Mouse (Mus musculus) lung, embryonic 16.5 days (tissue): ENCODE results near the gene Lrsam1. TPM values are rescaled to one million over a fixed set of nuclear protein-coding genes. Genes with fewer than 3 reads are reported as not detected.

Experiments used
- ATAC-seq: fragments of 200-750 bp; cut with Nextera tagmentation; 2 replicates; pipeline ENCODE4 v1.8.0; 2017; ENCODE audit warnings: low read depth, mild to moderate bottlenecking, moderate library complexity
- H3K27ac ChIP-seq: fragments of 300-500 bp; sonication (generic); 2 replicates; pipeline ENCODE4 v1.5.1; 2014; ENCODE audit warnings: mild to moderate bottlenecking, control low read depth, low read length
- H3K27me3 ChIP-seq: fragments of 300-500 bp; sonication (generic); 2 replicates; pipeline ENCODE4 v1.6.1; 2014; ENCODE audit warnings: low read depth, low read length, mixed read lengths; ENCODE audit not compliant: control insufficient read depth, insufficient read depth
- H3K36me3 ChIP-seq: fragments of 300-500 bp; sonication (generic); 2 replicates; pipeline ENCODE4 v1.6.1; 2014; ENCODE audit warnings: low read length; ENCODE audit not compliant: control insufficient read depth, insufficient read depth
- H3K4me1 ChIP-seq: fragments of 300-500 bp; sonication (generic); replicated peaks from 2 replicates; pipeline ENCODE4 v1.6.1; 2014; ENCODE audit warnings: low read length, mixed read lengths; ENCODE audit not compliant: control insufficient read depth, insufficient read depth
- H3K4me2 ChIP-seq: fragments of 300-500 bp; sonication (generic); 2 replicates; pipeline ENCODE4 v1.6.1; 2014; ENCODE audit warnings: low read depth, low read length, control low read depth
- H3K4me3 ChIP-seq: fragments of 300-500 bp; sonication (generic); 2 replicates; pipeline ENCODE4 v1.5.1; 2014; ENCODE audit warnings: mild to moderate bottlenecking, low read length, control low read depth
- H3K9ac ChIP-seq: fragments of 300-500 bp; sonication (generic); 2 replicates; pipeline ENCODE4 v1.6.1; 2014; ENCODE audit warnings: low read length, control low read depth
- H3K9me3 ChIP-seq: fragments of 300-500 bp; sonication (generic); 2 replicates; pipeline ENCODE4 v1.6.1; 2016; ENCODE audit warnings: low read length; ENCODE audit not compliant: control insufficient read depth
- WGBS: fragments of 180-500 bp; shearing (Covaris S2); extraction: QIAGEN DNeasy Blood & Tissue Kit; methylation state at CpG from one replicate; pipeline ENCODE4 v1.1.7; 2014; 5-methylcytosine and 5-hydroxymethylcytosine counted together
- polyA plus RNA-seq: library from polyadenylated mRNA; unstranded; fragments of >200 nt; fragmentation: Nextera tagmentation; extraction: Ambion mirVana; gene quantifications from 2 replicates; pipeline ENCODE4 v1.2.1, GENCODE M21; 2015

The Lrsam1 gene
- polyA plus RNA-seq, 1 experiment from 2014 or later = 10.6 TPM

DNA sequence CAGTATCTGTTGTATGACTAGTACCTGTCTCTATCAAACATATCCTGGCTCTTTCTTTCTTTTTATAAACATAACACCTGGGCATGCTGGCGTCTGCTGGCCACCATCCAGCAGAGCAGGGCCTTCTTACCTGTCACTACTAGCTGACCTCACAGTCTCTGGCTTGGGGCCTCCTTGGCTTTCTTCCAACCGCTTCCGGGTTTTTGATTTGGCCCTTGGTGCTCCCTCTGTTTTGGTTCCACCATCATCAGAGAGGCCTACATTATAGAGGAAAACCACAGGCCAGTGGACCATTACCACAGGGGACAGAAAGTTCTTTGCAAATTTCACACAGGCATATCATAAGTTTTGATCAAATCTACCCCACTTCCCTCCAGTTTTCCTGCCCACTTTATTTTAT lies 28.0 kb upstream of the Lrsam1 start:
- H3K27ac ChIP-seq = no peak overlapping the region
- H3K4me3 ChIP-seq = no peak overlapping the region
- ATAC-seq = no peak; the same call in 1 of the 2 replicates
- no peak overlapping the region for H3K4me2 ChIP-seq
- H3K9ac ChIP-seq = no peak overlapping the region
- no peaks in the 10 kb centered on the region for H3K27me3 ChIP-seq
- no peaks in the 10 kb centered on the region for H3K4me1 ChIP-seq
- WGBS = 44% methylated on average over 3 of the region's 3 CpGs
- H3K9me3 ChIP-seq = no peaks in the 10 kb centered on the region
- no peaks in the 10 kb centered on the region for H3K36me3 ChIP-seq

DNA sequence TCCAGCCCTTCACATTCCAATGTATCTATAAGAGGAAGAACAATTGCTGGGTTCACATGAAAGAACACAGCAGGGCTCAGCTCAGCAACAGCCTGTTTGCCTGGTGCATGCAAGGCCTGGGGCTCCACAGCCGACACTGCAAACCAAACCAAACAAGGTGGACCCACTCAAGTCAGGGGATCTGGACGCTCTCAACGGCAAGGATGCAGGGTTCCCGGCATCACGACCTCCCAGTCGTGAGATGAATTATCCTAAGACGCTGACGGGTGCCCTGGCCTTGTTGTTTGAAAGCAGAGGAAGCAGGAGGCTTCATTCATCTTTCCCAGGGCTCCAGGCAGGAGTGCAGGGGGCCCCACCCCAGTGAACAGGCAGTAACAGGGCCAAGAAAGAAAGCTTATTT lies 24.4 kb upstream of the Lrsam1 start:
- peaks cover 5% of the 10 kb centered on the region for H3K4me1 ChIP-seq
- WGBS = 35% methylated on average over 8 of the region's 8 CpGs
- no peak overlapping the region for H3K9ac ChIP-seq
- H3K9me3 ChIP-seq = no peaks in the 10 kb centered on the region
- no peak for ATAC-seq
- H3K27me3 ChIP-seq = no peaks in the 10 kb centered on the region
- no peak overlapping the region for H3K27ac ChIP-seq
- H3K4me2 ChIP-seq = no peak overlapping the region
- no peak overlapping the region for H3K4me3 ChIP-seq
- no peaks in the 10 kb centered on the region for H3K36me3 ChIP-seq

DNA sequence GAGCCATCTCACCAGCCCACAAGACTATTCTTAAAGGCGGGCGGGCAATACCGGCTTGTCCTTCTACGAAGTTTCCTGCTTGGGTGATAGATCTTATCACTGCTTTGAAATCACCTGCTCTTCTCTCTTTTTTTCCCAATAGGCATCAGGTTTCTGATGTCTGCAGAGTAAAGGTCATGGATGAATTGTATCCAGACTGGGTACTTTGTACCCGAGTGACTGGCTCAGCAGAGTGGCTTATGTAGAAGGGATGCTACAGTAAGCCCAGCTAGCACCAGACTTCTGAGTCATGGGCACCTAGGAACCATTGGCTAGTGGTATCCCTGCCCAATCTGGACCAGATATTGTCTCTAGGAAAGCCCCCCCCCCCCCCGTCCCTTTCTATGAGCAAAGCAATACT lies 22.2 kb upstream of the Lrsam1 start:
- H3K9ac ChIP-seq = no peak overlapping the region
- no peaks in the 10 kb centered on the region for H3K36me3 ChIP-seq
- WGBS = 41% methylated on average over 6 of the region's 6 CpGs
- H3K4me3 ChIP-seq = no peak overlapping the region
- no peak for ATAC-seq
- no peaks in the 10 kb centered on the region for H3K9me3 ChIP-seq
- peaks cover 7% of the 10 kb centered on the region for H3K4me1 ChIP-seq
- no peaks in the 10 kb centered on the region for H3K27me3 ChIP-seq
- no peak overlapping the region for H3K27ac ChIP-seq
- H3K4me2 ChIP-seq = no peak overlapping the region

DNA sequence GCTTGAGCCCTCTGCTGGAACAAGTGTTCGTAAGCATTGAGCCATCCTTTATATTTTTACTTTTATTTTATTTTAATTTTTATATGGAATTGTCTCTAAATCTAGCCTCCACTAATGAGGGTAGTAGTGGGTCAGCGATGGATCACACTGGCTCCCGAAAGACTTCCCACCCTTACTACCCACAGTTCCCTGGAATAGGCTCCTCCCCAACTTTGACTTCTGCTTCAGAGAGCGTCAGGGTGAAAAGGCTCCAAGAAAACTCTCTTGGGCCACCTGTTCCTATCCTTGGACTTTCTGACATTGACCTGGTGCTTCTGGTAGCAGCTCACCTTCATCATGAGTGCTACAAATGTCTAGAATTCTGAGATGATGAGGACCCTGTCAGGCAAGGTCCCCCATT lies 21.3 kb upstream of the Lrsam1 start:
- Histone ChIP-seq H3K9me3 (no peaks in the 10 kb centered on the region), H3K36me3 (no peaks in the 10 kb centered on the region), H3K4me3 (peak overlapping the region; percentile 85), H3K9ac (peak overlapping the region; percentile 44), H3K4me1 (peaks cover 7% of the 10 kb centered on the region), H3K27ac (no peak overlapping the region), H3K4me2 (peak overlapping the region; percentile 100), H3K27me3 (no peaks in the 10 kb centered on the region)
- ATAC-seq = no peak
- WGBS = 2% methylated on average over 4 of the region's 4 CpGs

DNA sequence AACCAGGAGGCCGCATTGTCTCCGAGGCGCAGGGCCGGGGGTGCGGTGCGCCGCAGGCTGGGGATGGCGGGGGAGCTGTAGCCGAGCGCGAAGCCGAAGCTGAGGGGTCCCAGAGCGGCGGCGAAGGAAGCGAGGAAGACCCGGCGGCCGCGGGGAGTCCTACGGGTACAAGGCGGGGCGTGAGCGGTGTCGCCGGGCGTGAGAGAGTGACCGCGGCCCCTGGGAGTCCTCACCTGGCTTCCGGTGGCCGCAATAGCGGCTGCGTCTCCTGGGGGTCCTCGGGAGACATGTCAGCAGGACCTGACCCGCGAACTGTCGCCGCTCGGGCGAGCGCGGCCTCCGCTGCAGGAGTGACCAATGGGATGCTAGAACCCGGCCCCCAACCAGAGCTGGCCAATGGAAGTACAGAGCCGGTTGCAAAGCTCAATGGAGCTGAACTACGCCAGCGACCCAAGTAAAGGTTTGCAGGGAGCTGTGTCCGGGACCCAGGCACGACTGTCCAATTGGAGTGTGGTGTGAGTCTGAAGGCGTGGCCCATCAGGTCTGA lies 20.4 kb upstream of the Lrsam1 start, which contains the start of gene Slc2a8:
Gene Slc2a8, minus strand, starts transcription at position 359 of the 547 bp plus-strand sequence.
- H3K27me3 ChIP-seq = no peaks in the 10 kb centered on the region
- H3K4me3 ChIP-seq = peak within 1 kb of the TSS; percentile 85
- peak within 1 kb of the TSS; percentile 88 for H3K9ac ChIP-seq
- peaks cover 7% of the 10 kb centered on the region for H3K4me1 ChIP-seq
- no peaks in the 10 kb centered on the region for H3K9me3 ChIP-seq
- WGBS = under 1% methylated on average over 43 of the region's 50 CpGs
- ATAC-seq = peak; percentile 100
- H3K36me3 ChIP-seq = no peaks in the 10 kb centered on the region
- H3K27ac ChIP-seq = peak within 1 kb of the TSS; percentile 54; the same call in 1 of the 2 replicates
- peak within 1 kb of the TSS; percentile 100 for H3K4me2 ChIP-seq

DNA sequence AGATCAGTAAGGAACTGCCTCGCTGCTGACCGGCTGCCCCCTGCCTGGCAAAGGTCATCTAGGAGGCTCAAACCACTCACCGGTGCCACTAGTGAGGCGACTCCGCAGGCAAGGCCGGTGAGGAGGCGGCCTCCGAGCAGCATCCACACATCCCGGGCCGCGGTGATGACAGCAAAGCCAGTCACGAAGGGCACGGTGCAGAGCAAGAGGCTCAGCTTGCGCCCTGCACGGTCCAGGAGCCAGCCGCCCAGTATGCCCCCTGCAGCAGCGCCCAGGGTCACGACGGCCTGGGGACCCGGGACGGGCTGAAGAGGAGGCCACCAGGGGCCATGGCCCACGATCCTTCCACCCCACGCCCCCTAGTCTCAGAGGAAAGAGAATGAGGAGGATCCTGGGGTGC lies 19.9 kb upstream of the Lrsam1 start:
- 2% methylated on average over 23 of the region's 23 CpGs for WGBS
- Histone ChIP-seq H3K9me3 (no peaks in the 10 kb centered on the region), H3K4me1 (peaks cover 7% of the 10 kb centered on the region), H3K27me3 (no peaks in the 10 kb centered on the region), H3K27ac (peak overlapping the region; percentile 54; the same call in 1 of the 2 replicates), H3K4me3 (peak overlapping the region; percentile 85), H3K36me3 (no peaks in the 10 kb centered on the region), H3K9ac (peak overlapping the region; percentile 88), H3K4me2 (peak overlapping the region; percentile 100)
- peak; percentile 35 for ATAC-seq

DNA sequence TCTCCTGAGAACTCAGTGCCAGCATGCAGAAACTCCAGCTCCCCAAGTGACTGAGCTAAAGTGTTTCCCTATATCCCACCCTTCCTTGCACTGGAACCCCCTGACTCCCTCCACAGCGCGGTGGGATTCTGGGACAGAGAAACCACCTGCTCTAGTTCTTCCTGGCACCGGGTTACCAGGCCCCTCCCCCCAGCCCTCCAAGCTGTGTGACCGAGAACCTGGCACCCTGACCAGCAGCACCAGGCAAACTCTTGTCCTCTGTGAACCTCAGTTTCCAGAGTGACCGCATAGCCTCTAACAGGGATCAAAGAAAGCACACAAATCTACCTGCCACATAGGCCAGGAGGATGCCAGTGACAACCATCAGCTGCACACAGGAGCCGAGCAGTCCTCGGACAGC lies 18.3 kb upstream of the Lrsam1 start:
- WGBS = 81% methylated on average over 7 of the region's 7 CpGs
- no peak overlapping the region for H3K4me3 ChIP-seq
- no peak overlapping the region for H3K9ac ChIP-seq
- no peak overlapping the region for H3K27ac ChIP-seq
- peaks cover 2% of the 10 kb centered on the region; the same call in 1 of the 2 replicates for H3K36me3 ChIP-seq
- no peaks in the 10 kb centered on the region for H3K27me3 ChIP-seq
- no peaks in the 10 kb centered on the region for H3K9me3 ChIP-seq
- no peak overlapping the region for H3K4me2 ChIP-seq
- no peak for ATAC-seq
- H3K4me1 ChIP-seq = peaks cover 7% of the 10 kb centered on the region

DNA sequence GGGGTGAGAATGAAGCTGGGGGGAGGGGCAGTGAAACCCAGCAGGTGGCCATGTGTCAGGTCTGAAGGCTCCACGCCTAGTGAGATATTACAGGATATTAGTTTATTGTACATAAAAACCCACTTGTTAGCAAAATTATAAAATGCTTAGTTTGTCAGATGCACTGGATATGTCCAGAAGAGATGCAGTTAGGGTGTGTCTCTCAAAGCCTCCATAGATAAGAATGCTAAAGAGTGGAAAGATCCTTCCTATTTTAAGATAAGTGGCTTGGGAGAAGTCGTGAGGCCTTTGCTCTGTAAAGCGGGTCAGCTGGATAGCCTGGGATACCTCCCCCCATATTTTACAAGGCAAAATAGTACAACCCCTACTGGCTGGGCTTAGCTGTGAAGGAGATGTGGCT lies 17.3 kb upstream of the Lrsam1 start:
- no peaks in the 10 kb centered on the region for H3K9me3 ChIP-seq
- no peak overlapping the region for H3K4me2 ChIP-seq
- no peaks in the 10 kb centered on the region for H3K27me3 ChIP-seq
- ATAC-seq = no peak
- WGBS = 77% methylated on average over 3 of the region's 3 CpGs
- no peak overlapping the region for H3K4me3 ChIP-seq
- H3K9ac ChIP-seq = no peak overlapping the region
- no peak overlapping the region for H3K27ac ChIP-seq
- peaks cover 7% of the 10 kb centered on the region for H3K4me1 ChIP-seq
- H3K36me3 ChIP-seq = peaks cover 5% of the 10 kb centered on the region; the same call in 1 of the 2 replicates

DNA sequence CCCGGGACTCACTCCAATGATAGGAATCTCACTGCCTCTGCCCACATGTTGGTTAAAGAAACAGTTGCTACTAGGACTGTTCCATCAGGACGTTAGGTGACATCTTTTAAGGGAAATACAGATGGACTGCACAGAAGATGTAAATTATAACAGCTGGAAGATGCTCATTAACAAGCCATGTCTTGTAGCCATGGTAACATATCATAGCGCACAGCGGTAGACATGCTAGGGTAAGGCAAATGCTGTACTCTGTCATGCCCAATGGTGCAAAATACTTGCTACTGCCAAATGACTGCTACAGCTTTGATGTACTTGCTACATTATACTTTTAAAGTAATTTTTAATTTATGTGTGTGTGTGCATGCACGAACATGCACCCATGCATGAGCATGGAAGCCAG lies 15.7 kb upstream of the Lrsam1 start:
- Histone ChIP-seq H3K27me3 (no peaks in the 10 kb centered on the region), H3K27ac (no peak overlapping the region), H3K4me2 (no peak overlapping the region), H3K4me3 (no peak overlapping the region), H3K4me1 (peaks cover 7% of the 10 kb centered on the region), H3K36me3 (peaks cover 7% of the 10 kb centered on the region; the same call in 1 of the 2 replicates), H3K9ac (no peak overlapping the region), H3K9me3 (no peaks in the 10 kb centered on the region)
- no peak for ATAC-seq
- WGBS = 73% methylated on average over 5 of the region's 5 CpGs
